Mouse (Mus musculus) heart, embryonic 10.5 days (tissue): ENCODE data around the gene Emilin1. TPM values are rescaled to one million over a fixed set of nuclear protein-coding genes. Genes with fewer than 3 reads are reported as not detected.

Experiments
- DNase-seq: peaks from one replicate; pipeline ENCODE4 v3.0.0-alpha.2; 2017; ENCODE audit warnings: low spot score
- H3K27ac ChIP-seq: fragments of 300-500 bp; sonication (generic); 2 replicates; pipeline ENCODE4 v1.5.1; 2016; ENCODE audit warnings: mild to moderate bottlenecking
- H3K27me3 ChIP-seq: fragments of 300-500 bp; sonication (generic); 2 replicates; pipeline ENCODE4 v1.6.1; 2016; ENCODE audit warnings: mild to moderate bottlenecking; ENCODE audit not compliant: poor library complexity, insufficient read depth, severe bottlenecking
- H3K36me3 ChIP-seq: fragments of 300-500 bp; sonication (generic); 2 replicates; pipeline ENCODE4 v1.6.1; 2016; ENCODE audit warnings: mild to moderate bottlenecking, moderate library complexity
- H3K4me1 ChIP-seq: fragments of 300-500 bp; sonication (generic); 2 replicates; pipeline ENCODE4 v1.6.1; 2016; ENCODE audit warnings: mild to moderate bottlenecking
- H3K4me3 ChIP-seq: fragments of 300-500 bp; sonication (generic); 2 replicates; pipeline ENCODE4 v1.5.1; 2016; ENCODE audit warnings: mild to moderate bottlenecking, moderate library complexity
- H3K9me3 ChIP-seq: fragments of 300-500 bp; sonication (generic); 2 replicates; pipeline ENCODE4 v1.6.1; 2016; ENCODE audit warnings: mild to moderate bottlenecking, moderate library complexity
- WGBS: fragments of 180-500 bp; shearing (Covaris S2); methylation state at CpG from one replicate; pipeline ENCODE4 v1.1.7; 2016; 5-methylcytosine and 5-hydroxymethylcytosine counted together
- polyA plus RNA-seq: library from polyadenylated mRNA; unstranded; fragments of >200 nt; fragmentation: Nextera tagmentation; extraction: Ambion mirVana; gene quantifications from 2 replicates; pipeline ENCODE4 v1.2.1, GENCODE M21; 2016

The Emilin1 gene
- polyA plus RNA-seq, 1 experiment from 2014 or later = 166 TPM

GRCm38 (mm10) chr5:30959198-30959854 lies 46.1 kb downstream of the Emilin1 start:
- Histone ChIP-seq H3K4me3 (peak overlapping the region; percentile 89), H3K36me3 (peaks cover 34% of the 10 kb centered on the region), H3K9me3 (no peaks in the 10 kb centered on the region), H3K4me1 (peaks cover 23% of the 10 kb centered on the region), H3K27ac (peak overlapping the region; percentile 93), H3K27me3 (no peaks in the 10 kb centered on the region)
- WGBS = 38% methylated on average over 19 of the region's 19 CpGs
- no peak for DNase-seq

GRCm38 (mm10) chr5:30959966-30960501 lies 46.8 kb downstream of the Emilin1 start, which contains the start of gene Preb:
Gene Preb, minus strand, starts transcription at chr5:30960361.
- Histone ChIP-seq H3K4me3 (peak within 1 kb of the TSS; percentile 89), H3K27ac (peak within 1 kb of the TSS; percentile 93), H3K9me3 (no peaks in the 10 kb centered on the region), H3K36me3 (peaks cover 27% of the 10 kb centered on the region), H3K4me1 (peaks cover 23% of the 10 kb centered on the region), H3K27me3 (no peaks in the 10 kb centered on the region)
- under 1% methylated on average over 56 of the region's 56 CpGs for WGBS
- DNase-seq = peak; percentile 99

GRCm38 (mm10) chr5:30960814-30961213 lies 47.6 kb downstream of the Emilin1 start:
- no peak for DNase-seq
- Histone ChIP-seq H3K9me3 (no peaks in the 10 kb centered on the region), H3K4me1 (peaks cover 23% of the 10 kb centered on the region), H3K27ac (peak overlapping the region; percentile 93; the same call in 1 of the 2 replicates), H3K4me3 (peak overlapping the region; percentile 89), H3K36me3 (peaks cover 20% of the 10 kb centered on the region), H3K27me3 (peaks cover 3% of the 10 kb centered on the region; the same call in 1 of the 2 replicates)
- WGBS = 82% methylated on average over 2 of the region's 2 CpGs

GRCm38 (mm10) chr5:30961545-30962505 lies 48.6 kb downstream of the Emilin1 start:
- peaks cover 16% of the 10 kb centered on the region for H3K36me3 ChIP-seq
- H3K9me3 ChIP-seq = no peaks in the 10 kb centered on the region
- H3K27me3 ChIP-seq = peaks cover 8% of the 10 kb centered on the region; the same call in 1 of the 2 replicates
- no peak overlapping the region for H3K4me3 ChIP-seq
- H3K27ac ChIP-seq = no peak overlapping the region
- WGBS = 58% methylated on average over 10 of the region's 10 CpGs
- peaks cover 23% of the 10 kb centered on the region for H3K4me1 ChIP-seq
- no peak for DNase-seq

GRCm38 (mm10) chr5:30963916-30964315 lies 50.7 kb downstream of the Emilin1 start:
- Histone ChIP-seq H3K9me3 (no peaks in the 10 kb centered on the region), H3K27me3 (peaks cover 15% of the 10 kb centered on the region; the same call in 1 of the 2 replicates), H3K27ac (no peak overlapping the region), H3K4me3 (no peak overlapping the region), H3K36me3 (no peaks in the 10 kb centered on the region), H3K4me1 (peaks cover 8% of the 10 kb centered on the region)
- no peak for DNase-seq
- WGBS = 75% methylated on average over 3 of the region's 3 CpGs

- Histone ChIP-seq H3K4me3 (no peak overlapping the region), H3K4me1 (no peaks in the 10 kb centered on the region), H3K27me3 (peaks cover 36% of the 10 kb centered on the region; the same call in 1 of the 2 replicates), H3K27ac (no peak overlapping the region), H3K9me3 (no peaks in the 10 kb centered on the region), H3K36me3 (no peaks in the 10 kb centered on the region)
- DNase-seq = no peak
- WGBS = 84% methylated on average over 4 of the region's 4 CpGs
Observed at GRCm38 (mm10) chr5:30966189-30966588, 53.0 kb downstream of the Emilin1 start.

GRCm38 (mm10) chr5:30968416-30968815 lies 55.2 kb downstream of the Emilin1 start, which contains the start of gene Tcf23:
Gene Tcf23, plus strand, starts transcription at chr5:30968662.
- H3K27me3 ChIP-seq = peaks cover 42% of the 10 kb centered on the region; the same call in 1 of the 2 replicates
- 62% methylated on average over 8 of the region's 8 CpGs for WGBS
- H3K27ac ChIP-seq = no peak within 1 kb of the TSS
- H3K36me3 ChIP-seq = no peaks in the 10 kb centered on the region
- no peaks in the 10 kb centered on the region for H3K9me3 ChIP-seq
- H3K4me1 ChIP-seq = no peaks in the 10 kb centered on the region
- H3K4me3 ChIP-seq = no peak within 1 kb of the TSS
- no peak for DNase-seq

- Histone ChIP-seq H3K4me1 (no peaks in the 10 kb centered on the region), H3K9me3 (no peaks in the 10 kb centered on the region), H3K4me3 (no peak overlapping the region), H3K36me3 (no peaks in the 10 kb centered on the region), H3K27me3 (peaks cover 42% of the 10 kb centered on the region; the same call in 1 of the 2 replicates), H3K27ac (no peak overlapping the region)
- WGBS = 64% methylated on average over 2 of the region's 2 CpGs
- no peak for DNase-seq
Observed at GRCm38 (mm10) chr5:30969440-30969839, 56.2 kb downstream of the Emilin1 start.

Other genes with a start within 250 kb of the Emilin1 start
- gene Cenpa, start 246.6 kb upstream of the Emilin1 start, polyA plus RNA-seq = 323 and 372 TPM in 2 replicates
- 4.0 and 5.6 TPM in 2 replicates for gene Dpysl5, start 201.8 kb upstream of the Emilin1 start, polyA plus RNA-seq
- gene Mapre3, start 98.8 kb upstream of the Emilin1 start, polyA plus RNA-seq = 16.3 and 16.6 TPM in 2 replicates
- gene Tmem214, start 45.4 kb upstream of the Emilin1 start, polyA plus RNA-seq = 86.3 and 87.4 TPM in 2 replicates
- 12.3 and 17.4 TPM in 2 replicates for gene Agbl5, start 24.7 kb upstream of the Emilin1 start, polyA plus RNA-seq
- gene Ost4, start 5.6 kb upstream of the Emilin1 start, polyA plus RNA-seq = 432 and 455 TPM in 2 replicates
- 10.5 and 14.5 TPM in 2 replicates for gene Khk, start 8.0 kb downstream of the Emilin1 start, polyA plus RNA-seq
- 5.5 and 6.0 TPM in 2 replicates for gene Cgref1, start 32.2 kb downstream of the Emilin1 start, polyA plus RNA-seq
- 118 and 124 TPM in 2 replicates for gene Preb, start 47.0 kb downstream of the Emilin1 start, polyA plus RNA-seq
- 0.11 and 0.17 TPM in 2 replicates for gene Tcf23, start 55.3 kb downstream of the Emilin1 start, polyA plus RNA-seq
- gene Atraid, start 134.9 kb downstream of the Emilin1 start, polyA plus RNA-seq = 79.7 and 87.6 TPM in 2 replicates
- gene Slc5a6, start 135.5 kb downstream of the Emilin1 start, polyA plus RNA-seq = 9.9 and 11.3 TPM in 2 replicates
- 42.7 and 50.9 TPM in 2 replicates for gene Cad, start 141.4 kb downstream of the Emilin1 start, polyA plus RNA-seq
- gene Dnajc5g, start 192.9 kb downstream of the Emilin1 start, polyA plus RNA-seq = not detected in 2 replicates
- gene Slc30a3, start 194.8 kb downstream of the Emilin1 start, polyA plus RNA-seq = 0.62 and 0.67 TPM in 2 replicates
- 17.0 and 23.8 TPM in 2 replicates for gene Trim54, start 203.3 kb downstream of the Emilin1 start, polyA plus RNA-seq
- not detected in 2 replicates for gene Ucn, start 225.4 kb downstream of the Emilin1 start, polyA plus RNA-seq
- gene Mpv17, start 240.8 kb downstream of the Emilin1 start, polyA plus RNA-seq = 77.3 and 87.3 TPM in 2 replicates